Mouse (Mus musculus): Measurements from ENCODE around the gene Gm26992.

The Gm26992 gene

DNA sequence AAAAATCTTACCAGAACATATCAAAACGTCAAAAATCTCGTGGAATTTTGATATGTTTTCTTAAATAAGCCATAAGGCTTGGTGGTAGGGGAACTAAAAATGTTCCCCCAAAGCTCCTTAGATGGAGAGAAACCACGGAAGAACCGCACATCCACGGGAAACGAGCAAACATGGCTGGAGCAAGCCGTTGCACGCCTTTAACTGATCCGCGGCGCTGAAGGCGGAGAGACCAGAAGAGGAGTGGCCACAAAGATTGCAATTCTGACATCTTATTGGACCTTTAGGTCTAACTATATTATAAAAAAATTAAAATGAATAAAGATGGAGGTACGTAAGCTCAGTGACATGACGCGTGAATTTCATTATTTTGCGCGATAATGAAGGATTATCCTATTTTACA lies 61.2 kb downstream of the Gm26992 start:
- no peak for DNase-seq (ENCODE audit: extremely low read depth, low read depth, low spot score)

DNA sequence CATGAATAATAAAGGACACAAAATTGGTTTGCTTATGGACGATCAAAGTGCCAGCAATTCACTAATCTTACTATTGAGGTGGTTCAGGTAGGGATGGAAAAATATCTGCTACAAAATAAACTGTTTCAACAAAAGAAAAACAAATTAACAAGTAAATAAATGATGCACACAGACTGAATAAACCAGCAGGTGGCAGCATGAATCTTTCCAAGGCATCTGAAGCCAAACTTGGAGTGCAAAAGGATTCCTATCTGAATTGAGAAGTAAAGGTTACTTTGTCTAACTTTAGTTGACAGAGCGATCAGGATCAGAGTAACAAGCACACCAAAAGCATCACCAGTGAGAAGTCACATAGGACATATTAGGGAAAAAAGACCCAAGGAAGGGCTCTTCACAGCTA lies 62.2 kb downstream of the Gm26992 start:
- no peak for DNase-seq (ENCODE audit: extremely low read depth, low read depth, low spot score)

DNA sequence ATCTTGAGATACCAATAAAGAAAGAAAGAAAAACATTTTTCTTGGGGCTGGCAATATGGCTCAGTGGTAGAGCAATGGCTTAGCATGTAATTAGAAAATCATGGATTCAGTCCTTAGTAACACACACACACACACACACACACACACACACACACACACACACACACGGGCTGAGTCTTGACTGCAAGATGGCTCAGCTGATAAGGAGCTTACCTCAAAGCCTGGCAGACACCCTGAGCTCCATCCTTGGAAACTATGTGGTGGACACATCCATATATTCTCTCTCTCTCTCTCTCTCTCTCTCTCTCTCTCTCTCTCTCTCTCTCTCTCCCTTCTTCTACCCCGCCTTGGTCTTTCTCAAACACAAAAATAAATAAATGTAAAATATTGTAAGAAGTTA lies 69.0 kb downstream of the Gm26992 start:
- no peak for DNase-seq (ENCODE audit: extremely low read depth, low read depth, low spot score)

DNA sequence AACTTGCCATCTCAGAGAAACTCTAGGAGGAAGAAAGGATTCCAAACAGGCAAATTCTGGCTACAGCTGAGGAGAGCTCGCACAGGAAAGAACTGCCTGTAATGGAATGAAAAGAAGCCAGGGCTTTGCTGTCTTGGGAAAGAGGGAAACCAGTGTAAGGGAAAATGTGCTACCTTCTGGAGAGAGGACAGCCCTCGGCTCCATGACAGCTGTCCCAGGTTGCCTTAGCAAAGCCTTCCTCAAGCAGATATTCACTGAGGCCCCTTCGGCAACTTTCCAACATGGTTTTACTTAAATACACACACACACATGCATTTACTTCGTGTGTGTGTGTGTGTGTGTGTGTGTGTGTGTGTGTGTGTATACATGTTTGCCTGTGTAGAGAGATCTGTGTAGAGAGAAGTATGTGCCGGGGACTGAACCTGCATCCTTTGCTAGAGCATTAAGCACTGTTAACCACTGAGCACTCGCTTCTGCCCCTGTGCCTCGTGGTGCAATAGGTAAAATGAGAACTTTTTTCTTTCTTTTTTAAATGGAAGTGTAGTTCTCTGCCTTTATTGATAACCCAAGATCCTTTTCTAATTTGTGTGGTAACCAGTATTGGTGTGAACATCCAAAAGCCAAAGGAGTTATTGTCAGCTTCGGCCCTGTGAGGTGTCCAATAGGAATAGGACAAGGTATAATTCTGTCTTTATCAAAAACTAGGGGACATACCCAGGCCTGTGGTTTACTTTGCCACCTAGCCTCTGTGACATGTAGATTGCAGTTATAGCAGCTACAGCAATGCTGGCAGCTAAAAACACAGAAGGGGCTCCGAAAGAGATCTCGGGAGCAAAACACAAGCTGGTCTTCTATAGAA lies 70.8 kb downstream of the Gm26992 start:
- DNase-seq (ENCODE audit: extremely low read depth, low read depth, low spot score): no peak

DNA sequence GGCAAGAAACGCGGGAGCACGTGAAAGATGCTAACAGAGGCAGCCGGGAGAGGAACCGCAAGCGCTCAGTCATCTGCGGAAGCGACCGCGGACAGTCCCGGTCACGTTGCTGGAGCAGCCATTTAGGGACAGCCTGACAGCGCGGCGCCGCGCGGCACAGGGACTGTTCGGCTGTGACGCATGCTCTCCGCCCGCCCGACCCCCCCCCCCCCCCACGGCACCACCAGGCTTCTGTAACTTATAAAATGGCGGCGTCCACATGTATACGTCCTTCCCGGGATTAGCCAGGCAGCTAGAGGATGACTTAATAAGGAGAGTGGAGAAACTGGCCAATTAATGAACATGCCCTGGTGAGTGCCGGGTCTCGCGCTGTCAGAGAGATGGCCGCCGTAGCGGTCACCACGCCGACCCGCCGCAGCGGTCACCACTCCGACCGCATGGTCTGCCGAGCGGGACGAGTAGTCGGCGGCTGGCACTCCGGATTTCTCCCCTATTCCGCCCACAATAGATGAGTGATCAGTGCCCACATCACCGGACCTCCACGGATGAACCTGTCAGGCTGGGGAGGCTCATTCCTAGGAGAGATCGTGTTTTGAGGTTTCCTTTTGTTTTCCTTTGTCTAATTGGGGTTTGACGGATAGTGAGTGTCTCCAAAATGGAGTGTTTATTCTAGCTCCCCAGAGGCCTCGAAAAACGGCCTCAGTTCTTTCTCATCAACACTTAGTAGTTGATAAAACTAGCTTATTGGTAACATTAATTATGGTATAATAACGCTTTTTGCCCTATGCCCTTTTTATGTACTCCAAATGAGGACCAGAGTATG lies 71.8 kb downstream of the Gm26992 start:
- DNase-seq (ENCODE audit: extremely low read depth, low read depth, low spot score): no peak

DNA sequence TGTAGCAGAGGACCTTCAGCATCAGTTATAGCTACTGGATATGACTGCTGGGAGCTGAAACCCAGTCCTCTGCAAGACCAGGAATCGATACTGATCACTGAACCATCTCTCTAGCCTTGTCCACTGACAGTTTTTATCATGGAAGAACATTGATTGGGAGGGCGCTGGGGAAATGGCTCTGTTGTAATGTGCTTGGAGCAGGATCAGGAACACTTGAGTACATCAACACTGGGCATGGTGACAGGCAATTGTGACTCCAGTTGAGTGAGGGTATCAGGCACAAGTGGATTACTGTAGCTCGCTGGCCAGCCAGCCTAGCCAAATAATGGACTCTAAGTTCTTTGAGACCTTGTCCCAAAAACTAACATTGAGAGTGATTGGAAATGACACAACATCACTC lies 77.6 kb downstream of the Gm26992 start:
- no peak for DNase-seq (ENCODE audit: extremely low read depth, low read depth, low spot score)

DNA sequence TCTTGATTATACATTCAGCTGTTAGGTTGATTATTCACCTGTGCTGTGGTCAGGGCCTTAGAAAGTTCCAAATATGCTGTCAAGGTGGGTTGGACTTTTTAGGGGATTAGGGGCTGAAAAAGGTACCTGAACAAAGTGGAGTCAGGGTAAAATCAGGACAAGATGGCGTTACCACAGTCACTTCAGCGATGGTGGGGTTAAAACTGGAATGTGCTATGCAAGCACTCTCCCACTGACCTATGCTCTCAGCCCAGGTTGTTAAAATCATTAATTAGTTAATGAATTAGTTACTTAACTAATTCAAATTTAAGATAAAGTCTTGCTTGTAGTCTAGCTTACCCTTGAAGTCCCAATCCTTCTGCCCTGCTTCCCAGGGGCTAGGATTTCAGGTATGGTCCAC lies 78.3 kb downstream of the Gm26992 start:
- no peak for DNase-seq (ENCODE audit: extremely low read depth, low read depth, low spot score)

DNA sequence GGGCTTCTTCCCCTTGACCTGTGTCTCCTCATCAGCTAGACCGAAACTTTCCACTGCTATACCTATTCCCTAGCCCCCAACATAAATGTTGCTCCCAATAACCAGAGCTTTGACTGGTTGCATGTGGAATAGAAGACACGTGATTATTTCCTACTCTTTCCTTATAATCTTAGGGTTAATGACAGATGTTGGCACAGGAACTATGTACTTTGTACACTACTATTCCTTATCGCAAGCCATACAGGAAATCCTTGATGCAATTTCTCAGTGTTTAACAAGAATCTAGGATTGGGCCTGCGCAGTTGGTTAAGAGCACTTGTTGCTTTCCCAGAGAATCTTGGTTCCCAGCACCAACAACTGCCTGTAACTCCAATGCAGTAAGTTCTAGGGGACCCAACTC lies 86.4 kb downstream of the Gm26992 start:
- no peak for DNase-seq (ENCODE audit: extremely low read depth, low read depth, low spot score)

DNA sequence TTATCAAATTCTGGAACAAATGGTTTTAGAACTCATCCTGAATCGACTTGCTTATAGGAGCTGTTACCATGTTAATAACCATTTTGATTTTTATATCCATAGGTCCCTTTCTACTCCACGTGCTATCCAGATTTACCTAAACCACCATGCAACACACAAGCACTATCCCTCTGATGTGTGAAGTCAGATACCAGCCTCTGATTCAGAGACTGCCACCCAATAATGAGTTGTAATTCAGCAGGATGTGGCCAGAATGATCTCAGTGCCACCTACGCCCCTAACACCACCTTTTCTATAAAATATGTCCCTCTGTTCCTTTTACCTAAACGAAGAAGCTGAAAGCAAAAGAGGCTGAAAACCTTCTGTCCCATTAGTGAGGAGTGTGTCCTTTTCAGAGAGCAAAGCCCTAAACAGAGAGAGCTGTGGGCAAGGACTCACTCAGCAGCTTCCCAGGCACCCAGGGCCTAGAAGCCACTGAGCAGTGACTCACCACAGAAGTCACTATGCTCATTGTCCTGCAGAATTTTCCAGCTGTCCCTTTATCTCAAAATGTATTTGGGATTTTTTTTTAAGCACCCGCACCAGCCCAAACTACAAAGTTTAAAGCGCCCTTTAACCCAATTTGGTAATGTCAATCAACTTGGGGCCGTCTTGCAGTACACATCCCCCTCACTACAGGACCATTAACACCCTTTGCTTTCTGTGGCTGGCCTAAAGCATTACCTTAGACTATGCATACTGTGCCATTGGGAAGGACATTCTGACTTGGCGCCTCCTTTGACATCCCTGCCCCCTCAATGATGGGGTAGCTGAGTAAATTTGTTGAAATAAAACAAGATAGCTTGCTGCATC lies 87.6 kb downstream of the Gm26992 start:
- no peak for DNase-seq (ENCODE audit: extremely low read depth, low read depth, low spot score)

DNA sequence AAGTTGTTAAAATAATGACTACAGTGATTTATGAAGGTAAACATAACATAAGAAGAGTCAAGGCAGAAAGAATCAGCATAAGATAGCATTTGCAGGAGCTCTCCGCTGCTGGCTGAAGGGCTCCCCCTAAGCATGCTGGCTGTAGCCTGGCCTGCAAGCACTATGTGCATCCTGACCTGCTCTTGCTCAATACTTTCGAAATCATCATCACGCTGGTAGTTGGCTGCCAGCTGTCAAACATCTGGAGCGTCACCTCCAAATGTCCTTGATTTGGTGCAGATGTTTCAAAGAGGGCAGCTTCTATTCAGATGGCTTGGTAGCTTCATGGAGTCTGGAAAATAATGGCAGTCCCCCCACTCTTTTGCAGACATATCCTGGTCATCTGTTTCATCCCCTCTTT lies 93.0 kb downstream of the Gm26992 start:
- peak; percentile 13 for DNase-seq (ENCODE audit: extremely low read depth, low read depth, low spot score)

DNA sequence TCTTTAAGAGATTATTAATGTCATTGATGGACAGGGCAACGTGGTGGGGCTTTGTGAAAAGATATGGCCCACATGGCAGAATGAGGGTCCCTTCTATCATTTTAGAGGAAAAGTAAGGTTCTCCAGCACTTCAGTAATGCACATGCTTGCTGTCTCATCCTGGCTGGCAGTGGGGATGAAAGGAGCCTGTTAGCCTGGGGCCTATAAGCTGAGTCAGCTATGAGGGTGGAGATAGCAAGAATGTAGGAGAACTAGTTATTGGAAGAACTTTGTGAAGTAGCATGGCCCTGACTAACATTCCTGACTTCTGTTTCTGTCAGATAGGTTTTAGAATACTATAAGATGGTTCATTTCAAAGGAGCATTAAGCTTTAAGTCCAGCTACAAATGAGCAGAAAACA lies 93.5 kb downstream of the Gm26992 start:
- DNase-seq (ENCODE audit: extremely low read depth, low read depth, low spot score): peak; percentile 30

DNA sequence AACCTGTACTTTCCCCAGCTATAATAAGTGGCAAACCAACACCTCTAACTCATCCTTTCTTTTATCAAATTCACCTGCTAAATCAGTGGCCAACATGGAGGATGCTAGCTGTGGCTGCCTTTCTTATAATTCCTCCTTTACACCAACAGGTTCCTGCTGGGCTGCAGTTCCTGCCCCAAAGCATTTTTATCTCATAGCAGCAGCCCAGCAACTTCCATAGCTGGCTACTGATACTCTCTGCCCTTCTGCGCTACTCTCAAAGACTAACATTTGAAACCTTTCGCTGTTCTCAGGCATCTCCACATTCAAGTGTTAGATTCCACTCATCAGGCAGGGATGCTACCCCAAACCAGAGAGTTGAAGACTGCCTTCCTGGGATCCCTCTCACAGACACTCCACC lies 97.0 kb downstream of the Gm26992 start:
- no peak for DNase-seq (ENCODE audit: extremely low read depth, low read depth, low spot score)

DNA sequence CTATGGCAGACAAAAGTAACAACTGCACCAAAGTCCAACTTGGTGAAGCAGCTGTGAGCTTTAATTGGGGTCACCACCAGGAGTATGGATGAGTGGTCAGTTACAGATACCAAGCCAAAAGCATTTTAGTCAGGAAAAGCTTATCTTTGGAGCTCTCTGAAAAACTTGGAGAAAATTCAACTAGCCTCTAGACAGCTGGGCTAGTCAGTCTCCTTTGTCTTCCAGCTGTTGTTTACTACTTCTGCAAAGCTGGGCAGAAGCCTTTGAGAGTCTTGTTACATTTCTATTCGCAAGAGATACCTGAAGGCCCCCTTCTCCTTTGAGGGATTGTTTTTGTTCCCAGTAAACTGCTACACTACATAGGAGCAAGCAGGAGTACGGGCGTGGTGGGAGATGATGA lies 97.7 kb downstream of the Gm26992 start:
- DNase-seq (ENCODE audit: extremely low read depth, low read depth, low spot score): no peak

DNA sequence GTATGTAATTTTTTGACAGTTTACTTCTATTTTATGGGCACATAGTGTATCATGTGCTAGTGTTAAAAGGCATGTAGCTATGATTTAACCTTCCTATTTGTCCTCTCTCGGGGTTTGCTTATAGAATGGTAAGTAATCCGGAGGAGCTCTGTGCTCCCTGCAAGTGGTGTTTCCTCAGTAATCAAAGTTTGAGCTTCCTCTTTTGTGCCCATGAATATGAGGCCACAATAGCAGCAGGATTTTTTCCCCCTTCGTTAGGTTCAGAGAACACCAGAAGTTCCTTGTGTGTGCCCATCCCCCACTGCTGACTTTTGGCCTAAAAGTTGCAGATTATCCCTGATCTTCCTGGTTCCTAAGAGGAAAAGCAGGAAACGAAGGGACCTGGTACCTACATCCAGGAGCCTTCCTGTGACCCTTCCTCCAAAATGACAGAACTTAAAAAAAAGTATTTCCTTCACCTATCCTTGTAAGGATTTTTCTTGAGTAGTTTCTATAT lies 99.5 kb downstream of the Gm26992 start:
- DNase-seq (ENCODE audit: extremely low read depth, low read depth, low spot score): no peak

DNA sequence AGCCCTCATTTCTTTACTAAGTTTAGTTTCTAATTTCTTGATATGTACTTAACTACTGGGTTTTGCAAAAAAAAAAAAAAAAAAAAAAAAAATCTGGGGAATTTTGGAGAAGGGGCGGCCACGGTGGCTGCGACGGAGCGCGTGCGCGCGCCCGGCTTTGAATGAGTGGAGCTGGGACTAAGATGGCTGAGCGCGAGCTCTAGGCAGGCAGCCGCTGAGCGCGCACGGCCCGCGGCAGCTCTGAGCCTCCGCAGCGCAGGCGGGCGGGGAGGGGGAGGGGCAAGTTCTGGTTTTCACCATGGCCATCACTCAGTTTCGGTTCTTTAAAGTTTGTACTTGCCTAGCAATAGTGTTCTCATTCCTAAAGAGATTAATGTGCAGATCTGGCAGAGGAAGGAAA lies 107.4 kb downstream of the Gm26992 start:
- DNase-seq (ENCODE audit: extremely low read depth, low read depth, low spot score): no peak
